Mouse (Mus musculus) CH12.LX (cell line): ENCODE data around the gene Foxr2. TPM values are rescaled to one million over a fixed set of nuclear protein-coding genes. Genes with fewer than 3 reads are reported as not detected.
A peak's percentile ranks its signal among the peaks of the same experiment; 100 is the strongest.

ENCODE experiments used
- DNase-seq: peaks from one replicate; pipeline ENCODE4 v3.0.0-alpha.2; 2013; ENCODE audit errors: extremely low read depth
- H3K27ac ChIP-seq: 2 replicates; pipeline ENCODE4 v1.5.1; 2012; ENCODE audit warnings: low read depth, mild to moderate bottlenecking, control low read depth, moderate library complexity; ENCODE audit not compliant: insufficient read depth
- H3K27me3 ChIP-seq: replicated peaks from 2 replicates; pipeline ENCODE3; 2012; ENCODE audit warnings: inconsistent platforms
- H3K36me3 ChIP-seq, 2 experiments: replicated peaks in 1 of 2; 2 replicates each; pipeline versions ENCODE3 to v1.6.1; 2012; ENCODE audit warnings: inconsistent platforms in 1 of 2, low read length in 1 of 2, mild to moderate bottlenecking in 1 of 2, mixed read lengths in 1 of 2, moderate library complexity in 1 of 2; ENCODE audit not compliant: control insufficient read depth in 1 of 2, insufficient read depth in 1 of 2
- H3K4me1 ChIP-seq, 2 experiments: 2 replicates each; pipeline ENCODE4 v1.6.1; 2012; ENCODE audit warnings: inconsistent platforms in 1 of 2, moderate library complexity in 1 of 2; ENCODE audit not compliant: insufficient read depth in 2 of 2, control insufficient read depth in 1 of 2
- H3K4me2 ChIP-seq: 2 replicates; pipeline ENCODE4 v1.6.1; 2012; ENCODE audit warnings: low read depth, mild to moderate bottlenecking, control low read depth; ENCODE audit not compliant: poor library complexity, insufficient read depth, severe bottlenecking
- H3K4me3 ChIP-seq, 3 experiments: fragments of 150-350 bp in 1 of 3; sonication (generic) in 1 of 3; replicated peaks in 1 of 3; 2 replicates each; pipeline versions ENCODE3 to v1.5.1; 2011 to 2012; ENCODE audit warnings: low read depth in 2 of 3, low read length in 2 of 3, mild to moderate bottlenecking in 2 of 3, moderate library complexity in 2 of 3, control low read depth in 1 of 3, improper control_type of control experiment in 1 of 3, inconsistent platforms in 1 of 3, mixed read lengths in 1 of 3; ENCODE audit not compliant: poor library complexity in 1 of 3
- H3K79me2 ChIP-seq: replicated peaks from 2 replicates; pipeline ENCODE4 v1.6.1; 2012; ENCODE audit warnings: mild to moderate bottlenecking, moderate library complexity; ENCODE audit not compliant: control insufficient read depth, poor library complexity, insufficient read depth, severe bottlenecking; ENCODE audit errors: extremely low read depth
- H3K9ac ChIP-seq: 2 replicates; pipeline ENCODE4 v1.6.1; 2012; ENCODE audit warnings: low read depth, mild to moderate bottlenecking, control low read depth, moderate library complexity; ENCODE audit not compliant: insufficient read depth
- H3K9me3 ChIP-seq: replicated peaks from 2 replicates; pipeline ENCODE3; 2012; ENCODE audit warnings: low read length, inconsistent platforms, mixed read lengths
- BHLHE40 ChIP-seq: IDR thresholded peaks from 2 replicates; pipeline ENCODE4 v1.6.1; 2011; ENCODE audit warnings: mild to moderate bottlenecking, low read depth, low read length, improper control_type of control experiment
- CHD1 ChIP-seq: IDR thresholded peaks from 2 replicates; pipeline ENCODE4 v1.6.1; 2012; ENCODE audit warnings: low read depth, low read length, improper control_type of control experiment, inconsistent platforms
- CHD2 ChIP-seq: IDR thresholded peaks from 2 replicates; pipeline ENCODE4 v1.6.1; 2011; ENCODE audit warnings: low read length, improper control_type of control experiment
- CTCF ChIP-seq, 2 experiments: IDR thresholded peaks in 1 of 2; conservative IDR thresholded peaks in 1 of 2; 2 replicates each; pipeline ENCODE4 v1.5.1; 2011 to 2012; ENCODE audit warnings: low read depth in 2 of 2, low read length in 2 of 2, improper control_type of control experiment in 1 of 2, inconsistent platforms in 1 of 2, mild to moderate bottlenecking in 1 of 2, moderate library complexity in 1 of 2
- ETS1 ChIP-seq: conservative IDR thresholded peaks from 2 replicates; pipeline ENCODE4 v1.6.1; 2012; ENCODE audit warnings: low read depth, mild to moderate bottlenecking, inconsistent platforms, low read length, improper control_type of control experiment, moderate library complexity
- GABPA ChIP-seq: IDR thresholded peaks from 2 replicates; pipeline ENCODE4 v1.6.1; 2012; ENCODE audit warnings: low read depth, low read length, improper control_type of control experiment, inconsistent platforms; ENCODE audit not compliant: insufficient replicate concordance
- HCFC1 ChIP-seq: IDR thresholded peaks from 2 replicates; pipeline ENCODE4 v1.6.1; 2012; ENCODE audit warnings: low read depth, mild to moderate bottlenecking, inconsistent platforms, low read length, improper control_type of control experiment
- IRF4 ChIP-seq: IDR thresholded peaks from 2 replicates; pipeline ENCODE4 v1.6.1; 2014; ENCODE audit warnings: low read depth, mild to moderate bottlenecking, inconsistent platforms, low read length, improper control_type of control experiment
- JUN ChIP-seq: IDR thresholded peaks from 2 replicates; pipeline ENCODE4 v1.6.1; 2011; ENCODE audit warnings: low read depth, mild to moderate bottlenecking, low read length, improper control_type of control experiment, moderate library complexity; ENCODE audit not compliant: insufficient read depth
- JUND ChIP-seq: conservative IDR thresholded peaks from 2 replicates; pipeline ENCODE4 v1.6.1; 2011; ENCODE audit warnings: low read depth, low read length, improper control_type of control experiment
- KAT2A ChIP-seq: IDR thresholded peaks from 2 replicates; pipeline ENCODE4 v1.6.1; 2012; ENCODE audit warnings: low read length, improper control_type of control experiment, inconsistent platforms; ENCODE audit not compliant: insufficient replicate concordance
- MAFK ChIP-seq: IDR thresholded peaks from 2 replicates; pipeline ENCODE4 v1.6.1; 2011; ENCODE audit warnings: low read length, improper control_type of control experiment; ENCODE audit not compliant: insufficient replicate concordance
- MAX ChIP-seq: IDR thresholded peaks from 2 replicates; pipeline ENCODE4 v1.6.1; 2011; ENCODE audit warnings: low read length, improper control_type of control experiment
- MAZ ChIP-seq: IDR thresholded peaks from 2 replicates; pipeline ENCODE4 v1.6.1; 2012; ENCODE audit warnings: low read depth, mild to moderate bottlenecking, inconsistent platforms, low read length, improper control_type of control experiment, moderate library complexity
- MEF2A ChIP-seq: IDR thresholded peaks from 2 replicates; pipeline ENCODE4 v1.6.1; 2014; ENCODE audit warnings: low read depth, mild to moderate bottlenecking, inconsistent platforms, low read length, improper control_type of control experiment, borderline replicate concordance
- NRF1 ChIP-seq: IDR thresholded peaks from 2 replicates; pipeline ENCODE4 v1.6.1; 2014; ENCODE audit warnings: low read depth, mild to moderate bottlenecking, inconsistent platforms, low read length, improper control_type of control experiment, moderate library complexity
- POLR2AphosphoS2 ChIP-seq: IDR thresholded peaks from 2 replicates; pipeline ENCODE4 v1.6.1; 2011; ENCODE audit warnings: low read depth, low read length, improper control_type of control experiment
- RCOR1 ChIP-seq: conservative IDR thresholded peaks from 2 replicates; pipeline ENCODE4 v1.6.1; 2012; ENCODE audit warnings: low read depth, mild to moderate bottlenecking, inconsistent platforms, low read length, improper control_type of control experiment
- SIN3A ChIP-seq: IDR thresholded peaks from 2 replicates; pipeline ENCODE4 v1.6.1; 2012; ENCODE audit warnings: low read length, improper control_type of control experiment, inconsistent platforms
- ZKSCAN1 ChIP-seq: IDR thresholded peaks from 2 replicates; pipeline ENCODE4 v1.6.1; 2012; ENCODE audit warnings: low read depth, inconsistent platforms, low read length, improper control_type of control experiment, borderline replicate concordance
- dilution Hi-C: fragments of 300-500 bp; cut with MboI; formaldehyde crosslinking; loops from 2 replicates; pipeline ENCODE4 v1.14.3; 2020; ENCODE audit warnings: low sequenced_read_pairs; ENCODE audit not compliant: extremely low pct_unique_long_range_greater_than_20kb, extremely low pct_ligation_motif_present
- in situ Hi-C: fragments of 300-500 bp; cut with MboI; formaldehyde crosslinking; loops from 3 replicates; pipeline ENCODE4 v1.14.3; 2019; ENCODE audit warnings: low sequenced_read_pairs, low pct_ligation_motif_present, low pct_unique_long_range_greater_than_20kb, mixed read lengths
- polyA plus RNA-seq: library from polyadenylated mRNA; unstranded; fragments of >175 nt; gene quantifications from 2 replicates; pipeline ENCODE4 v1.2.1, GENCODE M21; 2012; ENCODE audit warnings: low read depth; ENCODE audit not compliant: insufficient read length
- total RNA-seq, 2 experiments: library from RNA; depleted of rRNA; stranded (reverse); fragments of 300-350 nt in 1 of 2; fragments of >200 nt in 1 of 2; gene quantifications; 2 replicates each; pipeline ENCODE4 v1.2.3; 2012 to 2014

Foxr2 gene
- total and polyA plus RNA-seq, 3 experiments: not detected

GRCm38 (mm10) chrX:153174786-153175185 is 56.2 kb downstream of the Foxr2 start:
- H3K4me3 ChIP-seq: no peak overlapping the region
- H3K27ac ChIP-seq: no peak overlapping the region
- no peak for TF ChIP-seq SIN3A
- peak; percentile 18 to 41; a peak in 3 of 4 replicates for TF ChIP-seq CTCF (conservative IDR thresholded peaks at IDR 0.05 in 1 of 2, IDR thresholded peaks at IDR 0.05 in 1 of 2; ENCODE audit: low read depth in 2 of 2, low read length in 2 of 2)
- no peak for TF ChIP-seq CHD1
- no peaks in the 10 kb centered on the region for H3K4me1 ChIP-seq
- dilution Hi-C loops: no loop called here
- in situ Hi-C loops: no loop called here
- no peaks in the 10 kb centered on the region for H3K79me2 ChIP-seq
- no peaks in the 10 kb centered on the region for H3K27me3 ChIP-seq
- peak; percentile 11 for DNase-seq
- no peaks in the 10 kb centered on the region for H3K36me3 ChIP-seq
- no peak overlapping the region for H3K4me2 ChIP-seq
- no peaks in the 10 kb centered on the region for H3K9me3 ChIP-seq
- H3K9ac ChIP-seq: no peak overlapping the region

GRCm38 (mm10) chrX:153182221-153182620 is 63.6 kb downstream of the Foxr2 start:
- Histone ChIP-seq H3K4me3 (no peak overlapping the region), H3K9me3 (no peaks in the 10 kb centered on the region), H3K4me2 (no peak overlapping the region), H3K27ac (no peak overlapping the region), H3K27me3 (no peaks in the 10 kb centered on the region)
- in situ Hi-C loops: no loop called here
- DNase-seq: no peak
- no peak for TF ChIP-seq MAX
- no peak for TF ChIP-seq JUN
- no peak for TF ChIP-seq MAFK
- TF ChIP-seq ETS1: no peak
- TF ChIP-seq ZKSCAN1: no peak
- TF ChIP-seq RCOR1: no peak
- TF ChIP-seq GABPA: no peak
- no peak for TF ChIP-seq CTCF (conservative IDR thresholded peaks at IDR 0.05 in 1 of 2, IDR thresholded peaks at IDR 0.05 in 1 of 2; ENCODE audit: low read depth in 2 of 2, low read length in 2 of 2)
- no peak for TF ChIP-seq IRF4
- TF ChIP-seq JUND: no peak
- no peak for TF ChIP-seq MAZ
- no peak for TF ChIP-seq MEF2A
- TF ChIP-seq POLR2AphosphoS2: no peak
- no peak for TF ChIP-seq KAT2A
- no peak for TF ChIP-seq HCFC1
- TF ChIP-seq NRF1: no peak
- TF ChIP-seq CHD2: no peak
- no peak for TF ChIP-seq BHLHE40
- TF ChIP-seq, all 38 proteins: peak for 0
- Histone ChIP-seq H3K9ac (no peak overlapping the region), H3K79me2 (no peaks in the 10 kb centered on the region), H3K36me3 (no peaks in the 10 kb centered on the region), H3K4me1 (no peaks in the 10 kb centered on the region)
- dilution Hi-C loops: no loop called here

Other genes with a start within 250 kb of the Foxr2 start
- 1.6 and 3.2 TPM in 2 replicates for gene Usp51, start 112.3 kb upstream of the Foxr2 start, total RNA-seq (2012; rRNA removed)
- gene Usp51, start 112.3 kb upstream of the Foxr2 start, total RNA-seq (2014; rRNA removed): 3.9 and 4.2 TPM in 2 replicates
- gene Usp51, start 112.3 kb upstream of the Foxr2 start, polyA plus RNA-seq: 2.6 and 3.0 TPM in 2 replicates
- gene Mageh1, start 81.2 kb upstream of the Foxr2 start, total RNA-seq (2012; rRNA removed): 11.3 and 11.7 TPM in 2 replicates
- gene Mageh1, start 81.2 kb upstream of the Foxr2 start, total RNA-seq (2014; rRNA removed): 13.3 and 15.2 TPM in 2 replicates
- gene Mageh1, start 81.2 kb upstream of the Foxr2 start, polyA plus RNA-seq: 8.7 and 9.5 TPM in 2 replicates
- 0.08 and 0.17 TPM in 2 replicates for gene Rragb, start 21.2 kb downstream of the Foxr2 start, total RNA-seq (2012; rRNA removed)
- 1.7 TPM in 2 replicates for gene Rragb, start 21.2 kb downstream of the Foxr2 start, total RNA-seq (2014; rRNA removed)
- 1.7 and 2.3 TPM in 2 replicates for gene Rragb, start 21.2 kb downstream of the Foxr2 start, polyA plus RNA-seq
- 0.08 and 0.13 TPM in 2 replicates for gene Klf8, start 118.7 kb downstream of the Foxr2 start, total RNA-seq (2012; rRNA removed)
- gene Klf8, start 118.7 kb downstream of the Foxr2 start, total RNA-seq (2014; rRNA removed): 0.75 and 0.82 TPM in 2 replicates
- gene Klf8, start 118.7 kb downstream of the Foxr2 start, polyA plus RNA-seq: 0.64 and 1.0 TPM in 2 replicates